Mouse (Mus musculus): ENCODE measurements around the gene Sh3pxd2b.

GRCm38 (mm10) chr11:32374027-32374589 lies 26.5 kb downstream of the Sh3pxd2b start:
- TF ChIP-seq USF1 (IDR thresholded peaks at IDR 0.05; ENCODE audit: low read depth) (no peak), CTCF (IDR thresholded peaks at IDR 0.05; ENCODE audit: control insufficient read depth, insufficient read depth, insufficient read length) (no peak), MYOD1 (IDR thresholded peaks at IDR 0.05; ENCODE audit: control insufficient read depth, insufficient read length, low read depth) (no peak), MAX (IDR thresholded peaks at IDR 0.05) (no peak), FOSL1 (IDR thresholded peaks at IDR 0.05; ENCODE audit: insufficient read depth, low read length, poor library complexity, severe bottlenecking) (no peak)

Measured in C2C12 (cell line).